Mouse (Mus musculus): ENCODE data around the gene Grb7.

Grb7 gene

DNA sequence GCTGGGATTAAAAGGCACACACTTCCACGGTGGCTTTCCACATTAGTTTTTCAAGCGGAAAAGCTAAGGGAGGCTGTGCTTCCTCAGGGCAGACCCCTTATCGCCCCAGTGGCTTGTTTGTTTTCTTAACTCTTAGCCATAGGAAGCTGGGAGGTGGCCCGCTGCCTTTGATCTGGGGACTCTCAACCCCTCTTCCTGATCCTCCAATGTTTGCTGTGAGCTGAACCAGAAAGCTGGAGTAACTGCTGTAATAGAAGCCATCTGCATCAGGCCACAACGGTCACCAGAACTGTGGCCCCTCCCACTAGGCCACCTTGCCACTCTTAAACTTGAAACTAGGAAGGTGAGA, at the start of gene Grb7:
Gene Grb7 (plus strand): TSS at position 182 of the 349 bp plus-strand sequence.
- no peak for DNase-seq (ENCODE audit: low read depth, low spot score)

DNA sequence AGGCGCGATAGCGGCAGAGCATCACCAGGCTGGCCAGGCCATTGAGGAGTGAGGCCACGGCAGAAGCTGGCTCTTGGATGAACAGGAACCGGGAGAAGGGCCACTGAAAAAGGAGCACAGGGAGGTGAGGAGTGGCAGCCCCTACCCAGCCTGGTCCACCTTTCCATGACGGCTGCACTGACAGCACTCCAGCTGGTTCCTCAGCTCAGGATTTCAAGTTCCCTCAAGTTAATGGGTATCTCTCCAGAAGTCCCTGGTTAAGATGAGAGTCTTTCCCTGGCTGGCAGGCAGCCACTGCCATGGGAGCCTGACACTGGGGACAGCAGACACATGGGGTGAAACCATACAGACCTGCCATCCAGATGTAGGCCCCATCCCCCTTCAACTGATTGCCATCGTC, 48.2 kb upstream of the Grb7 start:
- DNase-seq (ENCODE audit: low read depth, low spot score) = no peak

- DNase-seq (ENCODE audit: low read depth, low spot score) = peak; percentile 78
These were observed 46.0 kb upstream of the Grb7 start, which contains the start of gene Pgap3 for GRCm38 (mm10) chr11:98400161-98400726. TSS of gene Pgap3 (minus strand) at chr11:98400490.

DNA sequence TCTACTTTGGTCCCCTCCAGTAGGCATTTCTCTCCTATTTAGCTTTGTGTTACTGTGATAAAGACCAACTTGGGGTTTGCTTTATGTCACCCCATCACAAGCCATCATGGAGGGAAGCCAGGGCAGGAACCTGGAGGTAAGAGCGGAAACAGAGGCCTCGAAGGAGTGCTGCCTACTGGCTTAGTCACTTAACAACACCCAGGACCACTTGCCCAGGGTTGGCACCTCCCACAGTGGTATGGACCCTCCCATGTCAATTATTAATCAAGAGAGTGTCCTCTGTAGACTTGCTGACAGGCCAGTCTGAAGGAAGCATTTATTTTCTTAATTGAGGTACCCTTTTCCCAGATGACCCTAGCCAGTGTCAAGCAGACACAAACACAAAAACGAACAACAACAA, 45.4 kb upstream of the Grb7 start:
- DNase-seq (ENCODE audit: low read depth, low spot score) = no peak

GRCm38 (mm10) chr11:98406621-98407020, 39.6 kb upstream of the Grb7 start:
- no peak for DNase-seq (ENCODE audit: low read depth, low spot score)

GRCm38 (mm10) chr11:98408872-98409271, 37.3 kb upstream of the Grb7 start:
- no peak for DNase-seq (ENCODE audit: low read depth, low spot score)

GRCm38 (mm10) chr11:98409341-98409822, 36.8 kb upstream of the Grb7 start:
- DNase-seq (ENCODE audit: low read depth, low spot score) = no peak

GRCm38 (mm10) chr11:98412273-98412796, 33.9 kb upstream of the Grb7 start, which contains the start of gene Erbb2:
TSS of gene Erbb2 (plus strand) at chr11:98412470.
- DNase-seq (ENCODE audit: low read depth, low spot score) = no peak

- no peak for DNase-seq (ENCODE audit: low read depth, low spot score)
These were observed 33.3 kb upstream of the Grb7 start for GRCm38 (mm10) chr11:98412797-98413301.

DNA sequence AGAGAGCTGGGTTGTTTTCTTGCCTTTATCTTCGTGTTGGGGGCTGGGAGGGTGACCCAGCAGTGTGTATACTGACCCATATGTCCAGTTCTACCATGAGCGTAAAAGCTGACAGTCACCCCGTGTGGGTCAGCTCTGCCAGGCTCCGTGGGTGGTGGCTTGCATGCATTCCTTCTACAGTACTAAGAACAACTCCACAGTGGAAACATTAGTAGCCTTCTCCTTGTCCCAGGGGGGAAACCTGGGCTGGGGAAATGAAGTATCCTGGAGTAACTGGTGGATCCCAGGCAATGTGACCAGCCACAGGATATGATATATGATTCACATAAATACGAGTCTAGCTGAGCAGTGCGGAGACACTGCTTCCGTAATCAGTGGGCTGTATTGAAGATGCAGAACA, 32.5 kb upstream of the Grb7 start:
- no peak for DNase-seq (ENCODE audit: low read depth, low spot score)

DNA sequence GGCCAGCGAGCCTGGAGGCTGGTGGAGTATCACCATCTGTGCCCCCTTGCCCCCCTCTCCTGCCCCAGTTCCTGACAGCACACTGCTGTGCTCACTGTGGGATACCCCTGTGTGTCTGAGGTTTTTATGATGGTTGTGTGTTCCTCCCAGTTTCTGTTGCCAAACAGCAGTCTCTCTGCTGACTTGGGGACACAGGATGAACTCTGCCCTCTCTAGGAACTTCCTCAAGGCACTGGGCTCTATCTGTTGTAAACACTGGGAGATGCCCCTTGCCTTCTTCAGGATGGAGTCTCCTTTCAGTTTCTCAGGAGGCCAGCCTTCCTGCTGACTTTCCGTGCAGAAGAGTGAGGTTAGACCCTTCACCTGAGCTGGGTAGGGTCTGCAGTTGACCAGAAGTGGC, 32.0 kb upstream of the Grb7 start:
- no peak for DNase-seq (ENCODE audit: low read depth, low spot score)

GRCm38 (mm10) chr11:98417074-98417473, 29.1 kb upstream of the Grb7 start:
- no peak for DNase-seq (ENCODE audit: low read depth, low spot score)

- no peak for DNase-seq (ENCODE audit: low read depth, low spot score)
These were observed 27.9 kb upstream of the Grb7 start for GRCm38 (mm10) chr11:98418273-98418672.

GRCm38 (mm10) chr11:98418939-98419547, 27.2 kb upstream of the Grb7 start:
- no peak for DNase-seq (ENCODE audit: low read depth, low spot score)

- no peak for DNase-seq (ENCODE audit: low read depth, low spot score)
These were observed 19.6 kb upstream of the Grb7 start for GRCm38 (mm10) chr11:98426592-98426991.

DNA sequence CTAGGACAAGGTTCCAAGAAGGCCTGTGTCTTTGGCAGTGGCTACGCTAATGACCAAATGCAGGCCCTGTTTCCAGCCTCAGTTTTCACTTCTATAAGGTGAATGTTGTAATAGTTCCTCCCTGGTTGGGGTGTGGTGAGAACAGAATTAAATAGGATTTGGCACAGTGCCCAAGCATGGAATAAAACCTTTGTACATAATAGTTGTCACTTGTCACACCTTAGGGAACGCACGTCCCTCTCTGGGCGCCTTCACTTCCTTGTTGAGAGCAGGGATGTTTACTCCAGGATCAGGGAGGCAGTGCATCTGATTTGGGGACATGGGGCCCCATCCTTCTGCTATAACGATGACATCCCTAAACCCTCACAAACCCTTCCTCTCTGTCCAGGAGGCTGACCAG, 17.8 kb upstream of the Grb7 start:
- no peak for DNase-seq (ENCODE audit: low read depth, low spot score)

DNA sequence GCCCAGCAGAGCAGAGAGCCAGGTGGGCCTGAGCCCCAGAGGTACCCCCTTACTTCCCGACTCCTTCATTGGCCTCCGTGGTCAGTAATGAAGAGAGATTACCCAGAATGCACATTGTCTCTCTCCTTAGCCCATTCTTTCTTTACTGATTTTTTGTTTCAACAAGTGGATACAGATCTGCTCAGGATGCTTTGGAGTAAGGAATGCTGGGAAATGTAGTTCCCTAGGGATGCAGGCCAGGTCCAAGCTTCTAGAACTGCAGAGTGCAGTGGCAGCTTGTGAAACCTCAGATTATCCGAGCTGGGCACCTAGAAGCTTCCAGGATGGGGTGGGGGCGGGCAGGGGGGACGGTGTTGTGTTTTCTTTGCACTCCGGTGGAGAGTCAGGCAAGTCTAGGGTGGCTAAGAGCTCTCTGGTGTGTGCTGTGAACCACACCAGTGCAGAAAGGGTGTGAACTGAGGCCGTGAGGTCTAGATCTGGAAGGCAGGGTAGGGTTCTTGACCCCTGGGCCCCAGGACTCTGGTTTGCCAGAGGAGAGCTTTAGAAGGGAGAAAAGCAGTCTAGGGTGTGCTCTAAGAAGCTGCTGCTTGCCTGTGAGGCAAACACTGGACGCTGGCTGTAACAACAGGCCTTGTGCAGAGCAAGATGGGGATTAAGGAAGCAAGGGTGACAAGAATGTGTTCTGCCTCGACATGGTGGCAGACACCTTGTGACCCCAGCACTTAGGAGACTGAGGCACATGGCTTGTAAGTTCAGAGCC, 14.3 kb upstream of the Grb7 start:
- no peak for DNase-seq (ENCODE audit: low read depth, low spot score)

- no peak for DNase-seq (ENCODE audit: low read depth, low spot score)
These were observed 10.5 kb upstream of the Grb7 start for GRCm38 (mm10) chr11:98435723-98436122.

DNA sequence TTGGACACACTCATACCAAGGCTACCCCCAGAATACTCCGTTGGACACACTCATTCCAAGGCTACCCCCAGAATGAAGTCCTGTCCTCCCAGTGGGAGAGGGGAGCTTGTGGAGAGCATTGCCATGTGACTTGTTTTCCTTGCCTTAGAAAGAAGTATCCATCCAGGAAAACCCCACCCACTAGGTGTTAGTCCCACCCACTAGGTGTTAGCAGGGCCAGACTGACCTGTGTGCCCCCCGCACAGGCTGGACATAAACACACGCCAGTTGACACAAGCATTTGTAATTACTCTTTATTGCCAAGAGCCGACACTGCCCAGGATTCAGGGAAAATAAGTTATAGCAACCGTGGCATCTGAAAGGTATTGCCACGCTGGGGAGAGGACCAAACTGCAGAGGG, 8.8 kb upstream of the Grb7 start:
- no peak for DNase-seq (ENCODE audit: low read depth, low spot score)

GRCm38 (mm10) chr11:98438331-98439158, 7.6 kb upstream of the Grb7 start, which contains the start of gene Mien1:
TSS of gene Mien1 (minus strand) at chr11:98438991.
- DNase-seq (ENCODE audit: low read depth, low spot score) = peak; percentile 89

DNA sequence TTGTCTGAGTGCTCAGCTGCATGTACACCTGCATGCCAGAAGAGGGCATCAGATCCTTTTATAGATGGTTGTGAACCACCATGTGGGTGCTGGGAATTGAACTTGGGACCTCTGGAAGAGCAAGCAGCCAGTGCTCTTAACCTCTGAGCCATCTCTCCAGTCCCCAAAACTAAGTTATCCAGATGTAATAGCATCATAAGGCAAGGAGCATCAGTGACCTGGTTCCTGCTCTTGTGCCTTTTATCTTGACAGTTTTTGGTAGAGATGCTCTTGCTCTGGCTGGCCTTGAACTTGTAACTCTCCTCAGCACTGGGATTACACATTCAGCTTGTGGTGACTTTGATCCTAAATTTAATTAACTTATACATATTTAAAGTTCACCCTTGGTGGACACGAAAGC, 2.5 kb upstream of the Grb7 start:
- DNase-seq (ENCODE audit: low read depth, low spot score) = no peak
